Comparison of ENCODE assay signal across 13 mouse cellular contexts in the genomic region with DNA sequence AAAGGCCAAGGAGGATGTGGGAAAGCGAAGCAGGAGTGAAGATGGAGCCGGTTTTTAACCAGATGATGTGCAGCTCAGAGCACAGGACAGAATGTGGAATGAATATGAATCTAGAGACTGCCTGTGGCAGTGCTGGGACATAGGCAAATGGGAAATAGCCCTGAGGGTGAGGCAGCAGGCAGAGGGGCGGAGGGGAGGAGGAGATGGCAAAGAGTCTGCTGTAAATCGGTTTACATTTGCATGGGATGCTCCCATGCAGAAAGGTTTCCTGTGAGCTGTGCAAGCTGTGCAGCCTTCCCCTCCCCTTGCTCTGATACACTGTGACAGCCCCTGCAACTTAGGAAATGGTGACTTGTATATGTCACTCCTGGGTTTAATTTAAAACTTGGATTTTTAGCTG.
DNase-seq lines count a peak whose midpoint lies in the region; ATAC-seq and TF ChIP-seq lines count a peak whose summit lies in the region.
"Had no signal": no experiment of that assay in that cellular context is flagged by ENCODE, and none has a peak within 500 bp of the region (broad histone marks: within the 10 kb centered on the region; RNA-seq: fewer than 3 reads in every experiment).

No protein-coding gene starts in this region.

- H3K4me3 ChIP-seq in spleen, adult 2 months (ENCODE audit: extremely low read depth, insufficient read depth, insufficient read length) = no peak overlapping the region
- H3K4me3 ChIP-seq in embryonic facial prominence, embryonic 15.5 days (replicated peaks) = no peak overlapping the region
- no peak overlapping the region for H3K4me3 ChIP-seq in midbrain, embryonic 16.5 days (ENCODE audit: low read depth, low read length)
- no peak overlapping the region for H3K4me3 ChIP-seq in liver, embryonic 12.5 days
- no peak overlapping the region for H3K4me3 ChIP-seq in kidney, adult 2 months (ENCODE audit: insufficient read depth, low read depth, low read length)
- H3K4me3 ChIP-seq: erythroblast, embryonic 14.5 days; gastrocnemius, adult 2 months; myocyte had no signal

- H3K9ac ChIP-seq in embryonic facial prominence, embryonic 15.5 days = no peak overlapping the region
- 0 out of 2 replicates have a peak overlapping the region, but pooled peaks have one; percentile 4 for H3K9ac ChIP-seq in midbrain, embryonic 16.5 days (ENCODE audit: low read depth, low read length)
- no peak overlapping the region for H3K9ac ChIP-seq in liver, embryonic 12.5 days
- H3K9ac ChIP-seq: liver, embryonic 14.5 days had no signal

- DNase-seq in spleen, adult 2 months (ENCODE audit: low read depth in 1 of 2, low spot score in 2 of 2) = peak; percentile 11 to 48
- no peak for DNase-seq in spleen, postnatal 4 days (ENCODE audit: low spot score in 2 of 2)
- DNase-seq in adipocyte (ENCODE audit: low spot score) = no peak
- DNase-seq in kidney, adult 2 months = no peak
- DNase-seq: cerebellum, adult 2 months; gastrocnemius, adult 2 months; kidney, adult 11 months had no signal

- 36% methylated on average over 4 of the region's 4 CpGs for WGBS in spleen, adult 2 months
- 37% methylated on average over 4 of the region's 4 CpGs for WGBS in embryonic facial prominence, embryonic 15.5 days
- WGBS in midbrain, embryonic 16.5 days = 41% methylated on average over 4 of the region's 4 CpGs
- WGBS in liver, embryonic 12.5 days (ENCODE audit: insufficient replicate concordance) = 63% methylated on average over 4 of the region's 4 CpGs
- WGBS in kidney, adult 2 months = 59% methylated on average over 4 of the region's 4 CpGs

- peaks cover 9% of the 10 kb centered on the region; the same call in 1 of the 2 replicates for H3K4me1 ChIP-seq in spleen, adult 2 months (ENCODE audit: control insufficient read depth, insufficient read depth, insufficient read length)
- H3K4me1 ChIP-seq in embryonic facial prominence, embryonic 15.5 days = peaks cover 4% of the 10 kb centered on the region; the same call in 1 of the 2 replicates
- 0 out of 2 replicates have a peak, but pooled peaks cover 2% of the 10 kb centered on the region for H3K4me1 ChIP-seq in midbrain, embryonic 16.5 days (ENCODE audit: control insufficient read depth, insufficient read depth, low read length)
- no peaks in the 10 kb centered on the region for H3K4me1 ChIP-seq in liver, embryonic 12.5 days
- H3K4me1 ChIP-seq in kidney, adult 2 months (ENCODE audit: control insufficient read depth, insufficient read depth, low read length) = no peaks in the 10 kb centered on the region

- no peak for TF ChIP-seq CTCF in spleen, adult 2 months (IDR thresholded peaks at IDR 0.05; ENCODE audit: extremely low read depth, insufficient read depth, insufficient read length, insufficient replicate concordance)
- TF ChIP-seq CTCF in kidney, adult 2 months (conservative IDR thresholded peaks at IDR 0.05; ENCODE audit: insufficient read depth, insufficient read length, low read depth, low read length) = no peak

- no peak for ATAC-seq in embryonic facial prominence, embryonic 15.5 days (ENCODE audit: insufficient number of reproducible peaks, low FRiP score, low TSS enrichment, low read depth)
- ATAC-seq in midbrain, embryonic 16.5 days = peak; percentile 80
- ATAC-seq in liver, embryonic 12.5 days = no peak

- no peaks in the 10 kb centered on the region for H3K27me3 ChIP-seq in spleen, adult 2 months (ENCODE audit: control insufficient read depth, insufficient read depth, low read length)
- H3K27me3 ChIP-seq in embryonic facial prominence, embryonic 15.5 days = no peaks in the 10 kb centered on the region
- no peaks in the 10 kb centered on the region for H3K27me3 ChIP-seq in midbrain, embryonic 16.5 days (ENCODE audit: control insufficient read depth, insufficient read depth, low read depth, low read length)
- H3K27me3 ChIP-seq in liver, embryonic 12.5 days (replicated peaks) = no peaks in the 10 kb centered on the region
- no peaks in the 10 kb centered on the region for H3K27me3 ChIP-seq in kidney, adult 2 months (replicated peaks; ENCODE audit: control insufficient read depth, insufficient read depth, low read length)

- no peak overlapping the region for H3K27ac ChIP-seq in spleen, adult 2 months (ENCODE audit: insufficient read depth, low read length)
- peak overlapping the region; percentile 55; the same call in 1 of the 2 replicates for H3K27ac ChIP-seq in embryonic facial prominence, embryonic 15.5 days (replicated peaks)
- H3K27ac ChIP-seq in midbrain, embryonic 16.5 days (ENCODE audit: low read length) = peak overlapping the region; percentile 45
- no peak overlapping the region for H3K27ac ChIP-seq in liver, embryonic 12.5 days
- H3K27ac ChIP-seq in kidney, adult 2 months (ENCODE audit: insufficient read depth, low read depth, low read length) = no peak overlapping the region
- H3K27ac ChIP-seq: gastrocnemius, adult 2 months; liver, embryonic 14.5 days had no signal

- no peaks in the 10 kb centered on the region for H3K9me3 ChIP-seq in embryonic facial prominence, embryonic 15.5 days (replicated peaks)
- H3K9me3 ChIP-seq in midbrain, embryonic 16.5 days (replicated peaks; ENCODE audit: control insufficient read depth, low read length, poor library complexity, severe bottlenecking) = no peaks in the 10 kb centered on the region
- no peaks in the 10 kb centered on the region for H3K9me3 ChIP-seq in liver, embryonic 12.5 days (replicated peaks)

- no peaks in the 10 kb centered on the region for H3K36me3 ChIP-seq in spleen, adult 2 months (ENCODE audit: control insufficient read depth, insufficient read depth, low read length)
- H3K36me3 ChIP-seq in embryonic facial prominence, embryonic 15.5 days = no peaks in the 10 kb centered on the region
- no peaks in the 10 kb centered on the region for H3K36me3 ChIP-seq in midbrain, embryonic 16.5 days (ENCODE audit: control insufficient read depth, insufficient read depth, low read length)
- H3K36me3 ChIP-seq in liver, embryonic 12.5 days = no peaks in the 10 kb centered on the region
- H3K36me3 ChIP-seq in kidney, adult 2 months (ENCODE audit: control insufficient read depth, insufficient read depth, low read length) = no peaks in the 10 kb centered on the region

- no peak for TF ChIP-seq POLR2A in spleen, adult 2 months (IDR thresholded peaks at IDR 0.05; ENCODE audit: low read depth, low read length)
- TF ChIP-seq POLR2A in kidney, adult 2 months (IDR thresholded peaks at IDR 0.05; ENCODE audit: low read depth, low read length) = no peak

- no peak overlapping the region for H3K4me2 ChIP-seq in embryonic facial prominence, embryonic 15.5 days (replicated peaks)
- H3K4me2 ChIP-seq in midbrain, embryonic 16.5 days (ENCODE audit: low read length) = no peak overlapping the region
- no peak overlapping the region for H3K4me2 ChIP-seq in liver, embryonic 12.5 days

Comparison
In these comparisons a context has a peak if more than half of its experiments do, and no peak if none do; other contexts are left out.
1. DNase-seq: peak in spleen, adult 2 months (2 of 2); none in spleen, postnatal 4 days (0 of 2), adipocyte (single experiment) and kidney, adult 2 months (single experiment).
2. H3K27ac ChIP-seq: peak in embryonic facial prominence, embryonic 15.5 days (single experiment) and midbrain, embryonic 16.5 days (single experiment); none in spleen, adult 2 months (single experiment), liver, embryonic 12.5 days (single experiment) and kidney, adult 2 months (single experiment).